Mouse (Mus musculus): ENCODE measurements around the gene Mt2.
A peak's percentile ranks its signal among the peaks of the same experiment; 100 is the strongest.

The Mt2 gene

DNA sequence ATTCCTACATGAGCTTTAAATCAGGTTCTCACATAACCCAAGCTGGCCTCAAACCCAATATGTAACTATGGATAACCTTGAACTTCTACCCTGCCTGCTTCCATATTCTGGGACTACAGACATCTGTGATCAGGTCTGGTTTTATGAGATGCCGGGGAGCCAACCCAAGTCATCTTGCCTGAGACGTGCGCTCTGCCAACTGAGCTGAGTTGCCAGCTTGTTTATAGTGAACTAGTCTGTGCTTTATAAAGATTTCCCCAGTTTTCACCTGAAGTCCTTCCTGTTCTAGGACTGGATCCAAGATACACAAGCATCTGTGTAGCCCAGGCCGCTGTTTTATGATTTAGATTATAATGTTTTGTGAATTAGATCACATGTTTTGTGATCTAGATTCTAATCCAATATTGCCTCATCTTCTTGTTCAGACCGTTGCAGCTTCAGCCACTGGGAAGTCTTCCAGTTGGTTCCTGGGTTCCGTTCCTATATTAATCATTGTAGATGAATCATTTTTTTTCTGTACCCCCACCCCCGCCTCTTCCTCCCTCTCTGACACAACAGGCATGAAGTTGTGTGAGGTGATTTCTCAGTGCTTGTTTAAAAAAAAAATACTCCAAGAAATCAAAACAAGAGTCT is 22.2 kb downstream of the Mt2 start:
- no peak for DNase-seq (ENCODE audit: extremely low spot score, low read depth, low spot score)

DNA sequence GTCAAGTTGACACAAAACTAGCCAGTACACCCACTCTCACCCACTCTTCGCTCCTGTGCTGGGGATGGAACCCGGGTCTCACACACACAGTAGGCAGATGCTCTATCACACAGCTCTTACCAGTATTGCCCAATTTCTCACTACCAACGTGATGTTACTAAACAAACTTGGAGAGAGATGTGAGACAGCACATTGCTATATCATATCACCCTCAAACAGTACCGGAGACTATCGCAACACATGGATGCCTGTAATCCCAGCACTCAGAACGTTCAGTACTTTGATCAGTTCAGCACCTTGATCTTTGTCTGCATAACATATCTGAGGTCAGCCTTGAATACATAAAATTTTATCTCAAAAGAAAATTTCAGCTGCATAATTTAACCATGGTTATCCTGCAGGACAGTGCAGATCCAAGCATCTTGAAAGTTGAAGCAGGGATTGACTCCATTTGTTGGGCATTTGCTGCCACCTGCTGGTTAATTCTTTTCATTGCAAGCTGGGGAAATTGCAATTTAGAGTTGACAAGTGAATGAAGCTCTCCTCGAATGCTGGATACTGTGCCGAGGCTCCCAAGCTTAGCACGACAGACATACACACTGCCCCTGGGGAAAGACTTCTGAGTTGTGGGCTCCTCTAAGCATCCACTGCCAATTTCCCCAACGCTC is 26.9 kb downstream of the Mt2 start:
- DNase-seq (ENCODE audit: extremely low spot score, low read depth, low spot score) = no peak

DNA sequence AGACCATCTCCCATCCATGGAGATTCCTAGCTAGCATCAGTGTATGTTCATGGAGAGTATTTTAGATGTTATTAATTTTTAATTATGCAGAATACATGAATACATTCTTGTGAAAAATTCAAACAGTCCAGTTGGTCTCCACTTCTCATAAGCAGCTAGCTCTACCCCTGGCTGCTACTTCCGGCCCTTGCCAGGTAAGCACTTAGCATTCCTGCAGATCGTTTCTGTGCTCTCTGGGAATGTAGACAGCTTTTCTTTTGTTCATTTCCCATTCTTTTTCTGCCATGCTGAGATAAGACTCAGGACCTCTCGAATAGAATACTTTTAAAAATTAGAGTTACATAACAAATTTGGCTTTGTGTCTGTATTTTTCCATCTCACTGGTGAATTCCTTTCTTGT is 31.6 kb downstream of the Mt2 start:
- no peak for DNase-seq (ENCODE audit: extremely low spot score, low read depth, low spot score)

- no peak for DNase-seq (ENCODE audit: extremely low spot score, low read depth, low spot score)
These were observed 33.3 kb downstream of the Mt2 start for GRCm38 (mm10) chr8:94205736-94206135.

GRCm38 (mm10) chr8:94206256-94206655 is 33.8 kb downstream of the Mt2 start:
- no peak for DNase-seq (ENCODE audit: extremely low spot score, low read depth, low spot score)

DNA sequence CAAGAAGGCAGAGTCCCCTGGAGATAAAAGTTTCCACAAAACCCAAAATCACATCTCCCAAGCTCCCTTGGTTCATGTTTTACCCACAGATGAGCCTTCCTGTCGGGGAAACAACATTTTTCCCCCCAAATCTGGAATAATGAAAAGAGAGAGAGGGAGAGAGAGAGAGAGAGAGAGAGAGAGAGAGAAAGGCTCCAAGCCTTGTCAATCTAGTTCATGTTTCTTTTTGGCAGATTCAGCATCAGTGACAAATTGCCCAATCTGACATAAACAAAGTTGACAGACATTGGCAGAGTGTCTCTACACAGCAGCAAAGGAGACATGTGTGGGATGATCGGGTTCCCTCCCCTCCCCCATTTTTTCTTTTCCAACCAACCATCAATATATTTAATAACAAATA is 35.0 kb downstream of the Mt2 start:
- DNase-seq (ENCODE audit: extremely low spot score, low read depth, low spot score) = no peak

DNA sequence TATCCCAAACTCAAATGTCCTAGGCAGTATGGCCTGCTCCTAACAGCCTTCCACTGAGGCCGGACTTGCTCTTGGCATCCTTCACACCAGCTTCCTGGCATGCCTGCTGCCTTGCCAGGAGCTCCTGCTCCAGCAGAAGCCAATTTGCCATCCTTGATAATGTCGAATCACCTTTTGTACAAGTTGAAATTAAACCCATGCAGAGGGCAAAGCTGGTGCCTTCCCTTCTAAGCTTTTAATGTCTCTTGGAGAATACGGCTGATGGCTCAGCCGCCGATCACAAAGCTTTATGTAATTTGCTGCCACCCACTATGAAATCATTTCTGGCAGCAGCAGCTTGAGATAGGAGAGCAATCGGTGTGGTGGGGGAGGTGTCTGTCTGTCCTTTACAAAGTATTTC is 37.2 kb downstream of the Mt2 start:
- DNase-seq (ENCODE audit: extremely low spot score, low read depth, low spot score) = no peak

DNA sequence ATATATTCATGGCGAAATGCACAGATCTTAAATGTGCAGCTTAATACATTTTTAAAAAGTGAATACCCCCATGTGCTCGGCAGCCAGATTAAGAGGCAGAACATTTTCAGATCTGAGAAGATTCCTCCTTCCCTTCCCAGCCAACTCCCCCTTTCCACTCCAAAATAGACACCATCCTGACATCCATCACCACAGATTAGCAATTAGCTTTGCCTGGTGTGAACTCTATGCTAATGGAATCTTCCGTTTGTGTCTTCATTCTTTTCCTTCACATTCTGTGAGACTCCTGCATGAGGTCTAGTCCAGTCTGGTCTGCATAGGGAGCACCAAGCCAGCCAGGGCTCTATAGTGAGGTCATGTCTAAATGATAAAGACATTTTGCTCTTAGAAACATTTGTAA is 37.8 kb downstream of the Mt2 start:
- no peak for DNase-seq (ENCODE audit: extremely low spot score, low read depth, low spot score)

DNA sequence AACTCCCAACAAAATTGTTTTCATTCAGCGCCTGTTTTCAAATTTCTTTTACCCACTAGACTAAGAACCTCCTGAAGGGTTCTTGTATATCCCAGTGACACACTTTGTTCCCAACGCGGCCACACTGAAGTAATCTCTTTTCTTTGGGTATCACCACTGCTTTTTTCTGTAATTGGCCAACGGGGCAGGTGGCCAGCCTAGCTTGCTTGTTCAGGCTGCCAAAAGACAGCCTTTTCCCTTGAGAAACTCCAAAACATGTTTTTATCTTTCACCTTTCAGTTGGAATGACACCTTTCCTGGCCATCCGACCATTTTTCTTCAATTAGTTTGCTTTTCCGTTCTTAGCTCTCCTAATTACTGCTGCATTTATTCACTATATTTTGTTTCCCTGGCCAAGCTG is 41.4 kb downstream of the Mt2 start:
- DNase-seq (ENCODE audit: extremely low spot score, low read depth, low spot score) = no peak

- DNase-seq (ENCODE audit: extremely low spot score, low read depth, low spot score) = peak; percentile 90
These were observed 42.0 kb downstream of the Mt2 start, which contains the start of gene Nup93 for GRCm38 (mm10) chr8:94214252-94215173. Nup93 (plus strand) TSS chr8:94214564.

All from hindlimb bud, embryonic 11.5 days (tissue).